Mouse (Mus musculus) spleen, adult 2 months (tissue): Measurements from ENCODE around the gene Hmgn1. TPM values are rescaled to one million over a fixed set of nuclear protein-coding genes. Genes with fewer than 3 reads are reported as not detected.

Experiments used
- DNase-seq, 2 experiments: peaks; one replicate each; pipeline versions ENCODE4 v3.0.0 to v3.0.0-alpha.2; 2012 to 2021; ENCODE audit warnings: low spot score in 2 of 2, low read depth in 1 of 2
- H3K27ac ChIP-seq: fragments of 200-500 bp; 2 replicates; pipeline ENCODE4 v1.5.1; 2012; ENCODE audit warnings: low read length, inconsistent platforms; ENCODE audit not compliant: insufficient read depth
- H3K27me3 ChIP-seq: fragments of 200-500 bp; 2 replicates; pipeline ENCODE4 v1.6.1; 2012; ENCODE audit warnings: mild to moderate bottlenecking, moderate library complexity, low read length, inconsistent platforms; ENCODE audit not compliant: control insufficient read depth, insufficient read depth
- H3K36me3 ChIP-seq: fragments of 200-500 bp; 2 replicates; pipeline ENCODE4 v1.6.1; 2012; ENCODE audit warnings: mild to moderate bottlenecking, low read length, inconsistent platforms; ENCODE audit not compliant: control insufficient read depth, insufficient read depth
- H3K4me1 ChIP-seq: fragments of 200-500 bp; 2 replicates; pipeline ENCODE4 v1.6.1; 2011; ENCODE audit warnings: inconsistent platforms; ENCODE audit not compliant: control insufficient read depth, insufficient read depth, insufficient read length
- H3K4me3 ChIP-seq: fragments of 200-500 bp; 2 replicates; pipeline ENCODE4 v1.5.1; 2011; ENCODE audit warnings: mild to moderate bottlenecking, inconsistent platforms; ENCODE audit not compliant: insufficient read depth, insufficient read length; ENCODE audit errors: extremely low read depth
- CTCF ChIP-seq: fragments of 200-500 bp; IDR thresholded peaks from 2 replicates; pipeline ENCODE4 v1.5.1; 2011; ENCODE audit warnings: mild to moderate bottlenecking, inconsistent platforms; ENCODE audit not compliant: insufficient read depth, insufficient read length, insufficient replicate concordance; ENCODE audit errors: extremely low read depth
- POLR2A ChIP-seq: fragments of 200-500 bp; IDR thresholded peaks from 2 replicates; pipeline ENCODE4 v1.6.1; 2011; ENCODE audit warnings: low read depth, low read length, inconsistent platforms
- WGBS: fragments of 180-500 bp; shearing (Covaris S2); methylation state at CpG from one replicate; pipeline ENCODE4 v1.1.7; 2018; 5-methylcytosine and 5-hydroxymethylcytosine counted together
- polyA plus RNA-seq: library from polyadenylated mRNA; depleted of rRNA; stranded (reverse); fragments of >200 nt; gene quantifications from 2 replicates; pipeline ENCODE4 v1.2.3, GENCODE M21; 2012; rRNA removed

The Hmgn1 gene
- 19.0 and 19.9 TPM in 2 replicates for polyA plus RNA-seq

- Histone ChIP-seq H3K4me1 (peaks cover 2% of the 10 kb centered on the region; the same call in 1 of the 2 replicates), H3K4me3 (peak within 1 kb of the TSS; percentile 68), H3K27me3 (no peaks in the 10 kb centered on the region), H3K27ac (peak within 1 kb of the TSS; percentile 91), H3K36me3 (peaks cover 16% of the 10 kb centered on the region)
- TF ChIP-seq POLR2A = peak; percentile 32; the same call in 1 of the 2 replicates
- TF ChIP-seq CTCF = no peak
- DNase-seq = peak; percentile 90 to 94
- under 1% methylated on average over 52 of the region's 72 CpGs for WGBS
These were observed at the start of gene Hmgn1 for GRCm38 (mm10) chr16:96127657-96128344. Gene Hmgn1, minus strand, starts transcription at chr16:96127729.

DNA sequence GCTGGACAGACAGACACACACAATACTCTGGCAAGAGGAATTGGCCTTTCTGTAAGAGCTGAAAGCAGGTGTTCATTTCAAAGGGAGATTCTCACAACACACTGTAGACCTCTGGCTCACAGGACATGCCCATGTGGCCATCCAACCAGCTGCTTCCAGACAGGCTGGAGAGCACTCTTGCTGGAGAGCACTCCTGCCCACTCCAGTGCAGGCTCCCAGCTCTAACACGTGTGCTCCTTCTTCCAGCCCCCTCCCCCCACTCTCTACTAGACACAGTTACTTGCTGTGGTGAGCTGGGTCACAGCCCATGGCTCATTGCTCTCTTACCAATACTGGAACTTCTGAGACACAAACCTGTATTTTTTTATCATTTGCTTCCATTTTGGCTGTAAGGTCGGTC lies 47.9 kb upstream of the Hmgn1 start:
- no peak overlapping the region for H3K4me3 ChIP-seq
- H3K36me3 ChIP-seq = no peaks in the 10 kb centered on the region
- H3K27me3 ChIP-seq = no peaks in the 10 kb centered on the region
- TF ChIP-seq POLR2A = no peak
- TF ChIP-seq CTCF = no peak
- H3K4me1 ChIP-seq = no peaks in the 10 kb centered on the region
- 64% methylated on average over 2 of the region's 2 CpGs for WGBS
- no peak overlapping the region for H3K27ac ChIP-seq
- DNase-seq = no peak

DNA sequence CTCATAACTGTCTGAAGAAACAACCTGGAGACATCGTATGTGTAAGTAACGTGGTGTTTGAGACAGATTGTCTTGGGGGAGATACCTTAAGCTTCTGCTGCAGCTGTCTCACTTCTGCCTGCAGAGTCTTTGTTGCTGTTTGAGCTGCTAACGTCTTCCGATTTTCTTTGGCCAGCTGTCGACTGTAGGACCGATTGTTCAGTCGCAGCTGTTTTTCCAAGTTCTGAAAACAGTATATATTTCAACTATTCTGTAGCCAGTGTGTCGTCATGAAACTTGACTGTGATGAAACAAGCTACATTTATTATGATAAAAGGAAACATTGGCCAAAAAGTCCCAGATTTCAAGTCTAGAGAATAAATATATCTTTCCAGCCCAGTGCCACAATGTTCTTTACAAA lies 46.1 kb upstream of the Hmgn1 start:
- 87% methylated on average over 8 of the region's 8 CpGs for WGBS
- Histone ChIP-seq H3K4me1 (no peaks in the 10 kb centered on the region), H3K36me3 (no peaks in the 10 kb centered on the region), H3K4me3 (no peak overlapping the region), H3K27ac (no peak overlapping the region), H3K27me3 (no peaks in the 10 kb centered on the region)
- TF ChIP-seq POLR2A (no peak), CTCF (no peak)
- no peak for DNase-seq

DNA sequence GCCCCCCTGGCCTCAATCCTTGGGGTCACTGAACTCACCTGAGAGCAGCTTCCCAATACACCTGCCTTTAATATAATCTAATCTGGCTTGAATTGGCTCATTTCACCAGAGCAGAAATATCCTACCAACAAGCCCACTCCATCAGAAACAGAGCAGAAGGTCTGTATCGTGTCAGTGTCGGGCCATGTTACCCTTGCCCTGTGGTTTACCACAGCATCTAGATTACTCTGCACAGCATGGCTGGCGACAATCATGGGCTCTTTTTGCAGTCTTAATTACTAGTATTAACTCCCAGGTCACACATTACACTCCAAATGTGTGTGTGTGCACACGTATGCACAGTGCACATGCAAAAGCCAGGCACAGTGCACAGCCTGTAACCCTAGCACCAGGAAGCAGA lies 41.3 kb upstream of the Hmgn1 start:
- Histone ChIP-seq H3K36me3 (no peaks in the 10 kb centered on the region), H3K4me1 (no peaks in the 10 kb centered on the region), H3K4me3 (no peak overlapping the region), H3K27me3 (no peaks in the 10 kb centered on the region), H3K27ac (no peak overlapping the region)
- TF ChIP-seq POLR2A (no peak), CTCF (no peak)
- no peak for DNase-seq
- WGBS = 53% methylated on average over 4 of the region's 4 CpGs

DNA sequence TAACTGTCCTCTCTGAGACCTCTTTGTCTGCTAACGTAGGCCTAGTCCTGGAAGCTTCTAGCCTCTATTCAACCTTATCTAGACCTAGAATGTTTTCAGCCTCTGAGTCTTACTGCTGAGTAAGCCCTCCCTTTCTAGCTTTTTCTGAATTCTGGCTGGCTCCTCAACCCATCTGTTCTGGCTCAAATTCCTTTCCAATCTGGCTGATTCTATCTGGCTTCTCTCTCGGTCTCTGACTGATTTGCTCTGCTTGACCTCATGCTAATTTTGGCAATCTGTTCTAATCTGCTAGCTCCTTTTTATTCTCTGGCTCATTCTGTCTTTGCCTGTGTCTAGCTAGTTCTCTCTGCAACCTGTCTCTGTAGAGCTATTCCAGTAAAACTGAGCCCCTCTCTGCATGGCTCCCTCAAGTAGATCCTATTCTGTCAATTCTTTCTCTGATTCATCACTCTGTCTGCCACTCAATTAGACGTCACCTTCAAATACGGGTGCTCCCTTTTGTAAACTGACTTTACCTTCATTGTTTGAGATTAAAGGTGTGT lies 38.3 kb upstream of the Hmgn1 start:
- no peak for DNase-seq
- Histone ChIP-seq H3K36me3 (no peaks in the 10 kb centered on the region), H3K27ac (no peak overlapping the region), H3K4me1 (no peaks in the 10 kb centered on the region), H3K4me3 (no peak overlapping the region), H3K27me3 (no peaks in the 10 kb centered on the region)
- WGBS = 89% methylated on average over 4 of the region's 4 CpGs
- TF ChIP-seq CTCF (no peak), POLR2A (no peak)

DNA sequence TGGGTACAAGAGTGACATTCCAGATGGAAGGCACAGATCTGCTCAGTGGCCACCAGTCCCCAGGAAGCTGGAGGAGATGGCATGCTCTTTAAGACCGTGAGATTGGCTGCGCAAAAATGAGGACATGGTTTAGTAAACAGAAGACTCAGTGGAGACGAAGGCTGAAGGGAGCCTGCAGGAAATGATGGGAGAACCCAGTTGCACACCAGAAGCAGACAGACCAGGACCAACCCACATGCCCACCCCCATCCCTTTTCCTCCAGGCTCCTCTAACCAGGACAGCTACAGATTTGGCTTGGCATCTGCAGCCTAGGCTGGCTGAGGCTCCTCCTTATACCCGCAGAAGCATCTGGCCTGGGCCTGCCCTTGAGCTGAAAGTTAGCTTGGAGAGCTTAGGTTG lies 33.8 kb upstream of the Hmgn1 start:
- peaks cover 5% of the 10 kb centered on the region; the same call in 1 of the 2 replicates for H3K4me1 ChIP-seq
- TF ChIP-seq CTCF (no peak), POLR2A (no peak)
- WGBS = 93% methylated on average over 4 of the region's 4 CpGs
- peaks cover 6% of the 10 kb centered on the region for H3K27me3 ChIP-seq
- no peak overlapping the region for H3K27ac ChIP-seq
- H3K36me3 ChIP-seq = no peaks in the 10 kb centered on the region
- H3K4me3 ChIP-seq = no peak overlapping the region
- DNase-seq = no peak

- Histone ChIP-seq H3K27ac (no peak overlapping the region), H3K4me1 (peaks cover 5% of the 10 kb centered on the region; the same call in 1 of the 2 replicates), H3K4me3 (no peak overlapping the region), H3K27me3 (peaks cover 6% of the 10 kb centered on the region), H3K36me3 (no peaks in the 10 kb centered on the region)
- DNase-seq = no peak
- 91% methylated on average over 1 of the region's 1 CpGs for WGBS
- no peak for TF ChIP-seq POLR2A
- no peak for TF ChIP-seq CTCF
These were observed 33.4 kb upstream of the Hmgn1 start for GRCm38 (mm10) chr16:96160927-96161326.
